Mouse (Mus musculus): ENCODE measurements around the gene Nmu. TPM values are rescaled to one million over a fixed set of nuclear protein-coding genes. Genes with fewer than 3 reads are reported as not detected.
A peak's percentile ranks its signal among the peaks of the same experiment; 100 is the strongest.

Gene Nmu
- polyA plus RNA-seq, 1 experiment from 2014 or later = not detected

DNA sequence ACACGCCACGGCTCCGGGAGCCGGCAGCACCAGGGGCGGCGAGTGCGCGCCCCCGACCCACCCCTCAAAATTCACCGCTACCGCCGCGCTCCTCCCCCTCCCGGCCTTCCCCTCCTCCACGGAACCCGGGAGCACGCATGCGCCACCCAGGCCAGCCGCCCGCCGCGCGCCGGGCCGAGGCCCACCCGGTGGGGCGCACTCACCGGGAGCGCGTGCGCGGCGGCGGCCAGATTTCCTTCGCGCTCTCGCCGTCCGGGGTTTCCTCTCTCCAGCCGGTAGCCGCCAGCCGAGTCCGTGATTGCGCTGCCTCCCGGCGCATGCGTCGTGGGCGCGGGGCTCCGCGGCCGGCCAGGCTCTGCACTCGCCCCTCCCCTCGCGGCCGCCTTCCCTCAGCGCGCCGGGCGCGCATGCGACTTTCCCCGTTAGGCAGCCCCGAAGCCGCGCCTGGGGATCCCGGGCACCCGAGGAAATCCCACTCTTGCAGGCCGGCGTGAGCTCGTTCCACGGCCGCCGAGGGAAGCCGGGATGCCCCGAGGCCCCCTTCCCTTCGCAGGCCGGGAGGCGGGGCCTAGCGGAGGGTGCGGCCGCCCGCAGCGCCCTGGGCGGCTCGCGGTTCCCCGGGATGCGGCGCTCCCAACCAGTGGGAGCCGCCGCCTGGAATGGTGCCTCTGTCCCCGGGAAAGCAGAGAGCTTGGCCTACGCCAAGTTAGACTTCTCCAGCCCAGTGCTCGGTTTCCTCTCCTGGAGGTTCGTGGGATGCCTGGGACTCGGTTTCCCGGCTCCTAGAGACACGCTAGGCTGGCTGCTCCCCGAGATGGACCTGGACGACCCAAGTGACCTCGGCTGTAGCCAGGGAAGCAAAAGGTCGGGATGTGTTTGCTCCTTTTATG is 58.9 kb downstream of the Nmu start, which contains the start of gene Clock:
TSS of gene Clock (minus strand) at position 341 of the 890 bp plus-strand sequence.
- ATAC-seq (replicated peaks; ENCODE audit: low FRiP score, low read depth) = peak; percentile 75
- TF ChIP-seq CTCF (IDR thresholded peaks at IDR 0.05; ENCODE audit: low read depth) = no peak
- H3K27me3 ChIP-seq (ENCODE audit: insufficient read depth, low read length) = no peaks in the 10 kb centered on the region
- peak within 1 kb of the TSS; percentile 96 for H3K27ac ChIP-seq
- no peaks in the 10 kb centered on the region for H3K36me3 ChIP-seq (ENCODE audit: insufficient read depth, low read length)
- under 1% methylated on average over 102 of the region's 104 CpGs for WGBS
- H3K4me2 ChIP-seq (ENCODE audit: low read length) = peak within 1 kb of the TSS; percentile 79
- H3K4me3 ChIP-seq (replicated peaks; ENCODE audit: low read depth, low read length) = peak within 1 kb of the TSS; percentile 100
- DNase-seq (ENCODE audit: low spot score) = peak; percentile 92
- H3K9ac ChIP-seq (ENCODE audit: low read depth, low read length) = peak within 1 kb of the TSS; percentile 94
- no peaks in the 10 kb centered on the region for H3K9me3 ChIP-seq (replicated peaks; ENCODE audit: low read length)
- 0 out of 2 replicates have a peak, but pooled peaks cover 10% of the 10 kb centered on the region for H3K4me1 ChIP-seq (replicated peaks; ENCODE audit: insufficient read depth, low read length)

DNA sequence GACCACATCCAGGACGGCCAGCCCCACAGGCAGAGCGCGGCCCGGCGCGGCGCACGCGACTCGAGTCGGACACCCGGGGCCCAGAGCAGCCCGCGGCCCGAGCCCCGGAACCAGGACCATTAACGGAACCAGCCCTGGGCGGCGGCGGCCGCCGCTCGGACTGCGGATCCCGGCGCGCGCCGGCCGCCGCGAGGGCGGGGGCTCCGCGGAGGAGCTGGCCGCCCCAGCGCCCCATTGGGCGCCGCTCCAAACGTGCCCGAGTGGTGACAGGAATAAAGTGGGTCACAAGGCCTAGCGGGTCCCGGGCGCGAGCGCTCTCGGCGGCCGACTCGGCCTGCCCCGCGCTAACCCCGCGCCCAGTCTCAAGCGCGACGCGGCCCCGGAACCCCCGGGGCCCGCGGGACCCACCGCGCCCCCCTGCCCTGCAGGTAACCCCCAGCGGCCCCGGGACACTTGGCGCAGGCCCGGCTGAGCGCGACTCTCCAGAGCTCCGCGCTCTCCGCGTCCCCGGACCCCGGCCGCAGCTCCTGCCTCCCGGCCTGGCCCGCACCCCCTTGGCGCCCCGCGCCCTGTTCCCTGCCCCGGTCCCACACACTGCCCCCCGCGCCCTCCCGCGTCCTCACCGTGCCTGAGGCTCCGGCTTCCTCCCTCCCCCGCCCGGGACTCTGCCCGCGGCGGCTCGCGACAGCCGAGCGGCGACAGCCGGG is 59.7 kb downstream of the Nmu start:
- Histone ChIP-seq H3K4me3 (replicated peaks; ENCODE audit: low read depth, low read length) (peak overlapping the region; percentile 100), H3K9ac (ENCODE audit: low read depth, low read length) (peak overlapping the region; percentile 94), H3K4me1 (replicated peaks; ENCODE audit: insufficient read depth, low read length) (0 out of 2 replicates have a peak, but pooled peaks cover 10% of the 10 kb centered on the region), H3K36me3 (ENCODE audit: insufficient read depth, low read length) (no peaks in the 10 kb centered on the region), H3K27me3 (ENCODE audit: insufficient read depth, low read length) (no peaks in the 10 kb centered on the region), H3K9me3 (replicated peaks; ENCODE audit: low read length) (no peaks in the 10 kb centered on the region), H3K4me2 (ENCODE audit: low read length) (peak overlapping the region; percentile 79), H3K27ac (peak overlapping the region; percentile 96)
- ATAC-seq (replicated peaks; ENCODE audit: low FRiP score, low read depth) (peak; percentile 86), DNase-seq (ENCODE audit: low spot score) (peak; percentile 72)
- WGBS = under 1% methylated on average over 99 of the region's 100 CpGs
- no peak for TF ChIP-seq CTCF (IDR thresholded peaks at IDR 0.05; ENCODE audit: low read depth)

DNA sequence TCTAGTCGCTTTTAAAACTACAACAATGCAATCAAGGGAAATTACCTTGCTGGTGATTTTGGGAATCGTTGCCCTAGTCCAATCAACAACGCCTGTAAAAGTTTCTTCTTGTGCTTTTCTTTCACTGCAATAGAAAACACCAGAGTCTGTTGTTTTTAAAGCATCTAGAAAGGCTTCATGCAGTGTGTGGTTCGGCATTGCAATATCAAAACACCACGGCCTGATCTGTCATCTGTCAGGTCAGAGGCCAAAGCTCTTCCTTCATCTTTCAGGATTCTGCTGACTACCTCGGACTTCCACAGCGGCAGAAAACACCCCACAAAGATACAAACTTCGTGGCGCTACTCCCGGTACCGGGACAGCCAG is 60.2 kb downstream of the Nmu start:
- DNase-seq (ENCODE audit: low spot score) (no peak), ATAC-seq (replicated peaks; ENCODE audit: low FRiP score, low read depth) (no peak)
- WGBS = 3% methylated on average over 11 of the region's 11 CpGs

DNA sequence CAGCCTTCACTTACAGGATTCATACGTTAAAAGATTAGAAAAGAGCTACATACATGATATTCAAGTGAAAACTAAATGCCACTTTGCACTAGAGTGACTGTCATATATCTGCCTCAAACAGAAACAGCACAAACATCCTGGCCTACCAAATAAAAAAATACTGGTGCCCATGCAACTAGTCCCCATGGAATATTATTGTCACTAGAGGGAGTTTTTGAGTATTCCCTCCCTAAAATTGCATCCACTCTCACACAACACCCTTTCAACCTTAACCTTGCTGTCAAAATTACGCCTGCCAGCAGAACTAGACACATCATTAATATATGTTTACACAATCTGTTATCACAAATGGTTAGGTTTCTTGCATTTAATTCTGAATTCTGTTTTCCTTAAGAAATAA is 61.6 kb downstream of the Nmu start:
- Histone ChIP-seq H3K9ac (ENCODE audit: low read depth, low read length) (no peak overlapping the region), H3K27ac (no peak overlapping the region), H3K27me3 (ENCODE audit: insufficient read depth, low read length) (no peaks in the 10 kb centered on the region), H3K4me1 (replicated peaks; ENCODE audit: insufficient read depth, low read length) (0 out of 2 replicates have a peak, but pooled peaks cover 10% of the 10 kb centered on the region), H3K9me3 (replicated peaks; ENCODE audit: low read length) (no peaks in the 10 kb centered on the region), H3K4me2 (ENCODE audit: low read length) (no peak overlapping the region), H3K36me3 (ENCODE audit: insufficient read depth, low read length) (no peaks in the 10 kb centered on the region), H3K4me3 (replicated peaks; ENCODE audit: low read depth, low read length) (no peak overlapping the region)
- WGBS = 78% methylated on average over 2 of the region's 2 CpGs
- no peak for ATAC-seq (replicated peaks; ENCODE audit: low FRiP score, low read depth)
- peak; percentile 26; the same call in 1 of the 2 replicates for TF ChIP-seq CTCF (IDR thresholded peaks at IDR 0.05; ENCODE audit: low read depth)
- peak; percentile 17 for DNase-seq (ENCODE audit: low spot score)

More for the DNA sequence above, 60.2 kb downstream of the Nmu start:
- peak overlapping the region; percentile 100 for H3K4me3 ChIP-seq (replicated peaks; ENCODE audit: low read depth, low read length)
- TF ChIP-seq CTCF (IDR thresholded peaks at IDR 0.05; ENCODE audit: low read depth) = no peak
- H3K4me1 ChIP-seq (replicated peaks; ENCODE audit: insufficient read depth, low read length) = 0 out of 2 replicates have a peak, but pooled peaks cover 10% of the 10 kb centered on the region
- H3K36me3 ChIP-seq (ENCODE audit: insufficient read depth, low read length) = no peaks in the 10 kb centered on the region
- peak overlapping the region; percentile 96 for H3K27ac ChIP-seq
- peak overlapping the region; percentile 79 for H3K4me2 ChIP-seq (ENCODE audit: low read length)
- H3K27me3 ChIP-seq (ENCODE audit: insufficient read depth, low read length) = no peaks in the 10 kb centered on the region
- peak overlapping the region; percentile 94 for H3K9ac ChIP-seq (ENCODE audit: low read depth, low read length)
- H3K9me3 ChIP-seq (replicated peaks; ENCODE audit: low read length) = no peaks in the 10 kb centered on the region

DNA sequence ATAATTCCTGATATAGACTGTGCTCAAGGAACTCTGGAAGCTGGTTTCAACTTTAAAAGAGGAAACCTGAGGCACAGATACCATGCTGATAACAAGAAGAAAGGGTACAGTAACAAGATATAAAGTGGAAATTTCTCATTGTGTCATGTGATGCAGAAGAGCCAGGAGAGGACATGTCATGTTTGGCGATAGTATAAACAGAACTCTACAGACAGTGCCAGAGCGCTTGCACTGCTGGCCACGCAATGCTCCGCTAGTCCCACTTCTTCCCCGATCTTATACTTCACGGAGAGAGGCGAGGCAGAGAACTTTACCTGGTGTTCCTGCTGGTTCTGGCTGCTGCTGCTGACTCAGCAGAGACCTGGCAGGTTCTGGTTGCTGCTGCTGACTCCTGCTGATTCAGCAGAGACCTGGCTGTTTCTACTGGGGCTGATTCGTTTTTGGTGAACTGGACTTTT is 74.3 kb downstream of the Nmu start:
- Histone ChIP-seq H3K27ac (no peak overlapping the region), H3K36me3 (ENCODE audit: insufficient read depth, low read length) (no peaks in the 10 kb centered on the region), H3K4me3 (replicated peaks; ENCODE audit: low read depth, low read length) (no peak overlapping the region), H3K4me1 (replicated peaks; ENCODE audit: insufficient read depth, low read length) (no peaks in the 10 kb centered on the region), H3K27me3 (ENCODE audit: insufficient read depth, low read length) (no peaks in the 10 kb centered on the region), H3K4me2 (ENCODE audit: low read length) (no peak overlapping the region), H3K9ac (ENCODE audit: low read depth, low read length) (no peak overlapping the region), H3K9me3 (replicated peaks; ENCODE audit: low read length) (no peaks in the 10 kb centered on the region)
- DNase-seq (ENCODE audit: low spot score) (no peak), ATAC-seq (replicated peaks; ENCODE audit: low FRiP score, low read depth) (no peak)
- 78% methylated on average over 8 of the region's 8 CpGs for WGBS
- no peak for TF ChIP-seq CTCF (IDR thresholded peaks at IDR 0.05; ENCODE audit: low read depth)

DNA sequence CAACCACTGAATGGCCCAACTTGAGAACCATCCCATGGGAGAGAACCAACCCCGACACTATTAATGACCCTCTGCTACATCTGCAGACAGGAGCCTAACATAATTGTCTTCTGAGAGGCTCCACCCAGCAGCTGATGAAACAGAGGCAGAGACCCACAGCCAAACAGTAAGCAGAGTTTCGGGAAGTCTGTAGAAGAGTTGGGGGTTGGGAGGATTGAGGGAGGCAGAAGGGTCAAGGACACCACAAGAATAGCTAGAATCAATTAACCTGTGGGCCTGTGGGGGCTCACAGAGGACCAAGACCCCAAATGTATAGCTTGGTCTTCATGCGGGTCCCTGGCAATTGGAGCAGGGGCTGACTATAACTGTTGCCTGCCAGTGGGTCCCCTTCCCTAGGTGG is 75.3 kb downstream of the Nmu start:
- Histone ChIP-seq H3K4me2 (ENCODE audit: low read length) (no peak overlapping the region), H3K4me1 (replicated peaks; ENCODE audit: insufficient read depth, low read length) (no peaks in the 10 kb centered on the region), H3K27me3 (ENCODE audit: insufficient read depth, low read length) (no peaks in the 10 kb centered on the region), H3K9ac (ENCODE audit: low read depth, low read length) (no peak overlapping the region), H3K27ac (no peak overlapping the region), H3K9me3 (replicated peaks; ENCODE audit: low read length) (no peaks in the 10 kb centered on the region), H3K4me3 (replicated peaks; ENCODE audit: low read depth, low read length) (no peak overlapping the region), H3K36me3 (ENCODE audit: insufficient read depth, low read length) (no peaks in the 10 kb centered on the region)
- DNase-seq (ENCODE audit: low spot score) (no peak), ATAC-seq (replicated peaks; ENCODE audit: low FRiP score, low read depth) (no peak)
- no peak for TF ChIP-seq CTCF (IDR thresholded peaks at IDR 0.05; ENCODE audit: low read depth)
- WGBS = 95% methylated on average over 3 of the region's 3 CpGs

Data from kidney, postnatal 0 days (tissue).